Mouse (Mus musculus): ENCODE data around the gene Foxk1. TPM values are rescaled to one million over a fixed set of nuclear protein-coding genes. Genes with fewer than 3 reads are reported as not detected.

The Foxk1 gene
- polyA plus RNA-seq, 1 experiment from 2014 or later: 6.6 TPM

DNA sequence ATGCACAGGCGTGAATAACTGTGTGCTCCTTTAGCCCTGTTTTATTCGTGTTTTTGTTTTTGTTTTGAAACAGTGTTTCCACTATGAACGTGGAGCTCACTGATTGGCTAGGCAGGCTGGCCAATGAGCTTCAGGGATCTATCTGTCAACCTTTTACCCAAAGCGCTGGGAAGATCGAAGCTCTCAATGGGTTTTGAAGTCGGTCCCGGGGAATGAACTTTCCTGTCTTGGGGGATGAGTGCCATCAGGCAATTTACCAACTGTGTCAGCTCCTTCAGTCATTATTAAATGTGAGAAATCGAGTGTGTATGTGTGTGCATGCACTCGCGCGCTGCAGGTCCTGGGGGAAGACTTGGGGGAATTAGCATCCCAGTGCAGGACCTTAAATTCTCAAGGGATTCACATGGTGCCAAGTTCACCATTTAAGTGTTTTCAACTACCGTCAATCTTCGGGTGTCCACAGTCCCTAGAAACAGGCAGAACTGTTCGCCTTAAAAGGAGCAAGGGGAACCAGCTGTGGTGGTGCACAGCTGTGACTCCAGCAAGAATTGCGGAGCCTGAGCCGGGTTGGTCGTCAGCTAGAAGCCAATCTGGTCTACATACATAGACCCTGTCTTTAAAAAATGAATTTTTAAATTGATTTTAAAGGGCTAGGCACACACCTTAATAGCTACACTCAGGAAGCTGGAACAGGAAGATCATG is 965 bp upstream of the Foxk1 start:
- H3K36me3 ChIP-seq: no peaks in the 10 kb centered on the region
- H3K4me2 ChIP-seq: peak overlapping the region; percentile 82
- ATAC-seq (ENCODE audit: low FRiP score, low read depth): no peak
- peak overlapping the region; percentile 46 for H3K9ac ChIP-seq
- no peaks in the 10 kb centered on the region for H3K9me3 ChIP-seq
- H3K27me3 ChIP-seq: no peaks in the 10 kb centered on the region
- peaks cover 45% of the 10 kb centered on the region for H3K4me1 ChIP-seq (replicated peaks)
- WGBS: 15% methylated on average over 17 of the region's 17 CpGs
- peak overlapping the region; percentile 93 for H3K27ac ChIP-seq (replicated peaks)
- H3K4me3 ChIP-seq: peak overlapping the region; percentile 99

DNA sequence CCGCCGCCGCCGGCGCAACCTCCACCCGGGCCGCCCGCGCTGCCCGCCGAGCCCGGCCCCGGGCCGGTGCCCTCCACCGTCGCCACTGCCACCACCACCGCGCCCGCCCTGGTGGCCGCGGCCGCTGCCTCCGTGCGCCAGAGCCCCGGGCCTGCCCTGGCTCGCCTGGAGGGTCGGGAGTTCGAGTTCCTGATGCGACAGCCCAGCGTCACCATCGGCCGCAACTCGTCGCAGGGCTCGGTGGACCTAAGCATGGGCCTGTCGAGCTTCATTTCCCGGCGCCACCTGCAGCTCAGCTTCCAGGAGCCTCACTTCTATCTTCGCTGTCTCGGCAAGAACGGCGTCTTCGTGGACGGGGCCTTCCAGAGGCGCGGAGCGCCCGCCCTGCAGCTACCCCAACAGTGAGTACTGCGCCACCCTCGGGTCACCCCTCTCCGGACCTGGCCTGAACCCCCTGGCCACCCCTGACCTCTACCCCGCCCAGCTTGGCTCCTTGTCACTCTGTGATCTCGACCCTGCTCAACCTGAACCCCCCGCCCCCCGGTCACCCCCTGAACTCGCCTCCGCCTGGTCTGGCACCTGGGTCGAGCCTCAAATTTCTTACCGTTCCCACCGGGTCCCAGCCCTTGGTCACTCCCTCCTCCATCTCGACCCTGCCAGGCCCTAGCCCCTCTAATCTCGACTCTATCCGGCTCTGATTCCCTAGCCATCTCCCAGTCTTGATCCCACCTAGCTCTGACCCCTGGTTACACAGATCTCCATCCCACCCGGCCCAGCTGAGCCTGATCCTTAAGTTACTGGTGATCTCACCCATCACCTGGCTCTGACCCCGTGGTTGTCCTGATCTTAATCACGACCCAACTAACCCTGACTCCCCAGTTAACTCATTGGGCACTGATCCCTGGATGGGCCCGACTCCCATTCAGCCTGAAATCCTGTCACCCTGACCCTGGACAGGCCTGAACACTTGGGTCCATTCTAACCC is 636 bp downstream of the Foxk1 start:
- Histone ChIP-seq H3K4me3 (peak overlapping the region; percentile 99), H3K9me3 (no peaks in the 10 kb centered on the region), H3K27me3 (no peaks in the 10 kb centered on the region), H3K4me1 (replicated peaks) (peaks cover 48% of the 10 kb centered on the region), H3K9ac (peak overlapping the region; percentile 99), H3K36me3 (no peaks in the 10 kb centered on the region), H3K27ac (replicated peaks) (peak overlapping the region; percentile 93), H3K4me2 (peak overlapping the region; percentile 82)
- WGBS: 1% methylated on average over 55 of the region's 67 CpGs
- peak; percentile 21; the same call in 1 of the 2 replicates for ATAC-seq (ENCODE audit: low FRiP score, low read depth)

DNA sequence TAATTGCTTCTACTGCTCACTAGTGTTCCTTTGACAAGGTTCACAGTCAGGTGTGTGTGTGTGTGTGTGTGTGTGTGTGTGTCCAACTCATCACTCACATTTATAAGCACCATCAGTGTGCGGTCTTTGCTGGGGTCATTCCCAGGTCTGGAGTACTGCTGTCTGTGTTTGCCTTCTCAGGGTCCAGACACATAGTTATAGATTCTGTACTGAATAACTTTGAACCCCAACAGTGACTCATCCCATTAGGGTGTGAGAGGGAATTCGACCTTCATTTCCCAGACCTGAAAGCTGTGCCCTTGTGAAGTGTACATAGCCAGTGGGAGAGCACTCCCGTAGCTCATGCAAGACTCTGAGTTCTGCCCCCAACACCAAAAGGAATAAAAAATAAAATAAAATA is 2.4 kb downstream of the Foxk1 start:
- Histone ChIP-seq H3K27me3 (no peaks in the 10 kb centered on the region), H3K9ac (no peak overlapping the region), H3K4me1 (replicated peaks) (peaks cover 48% of the 10 kb centered on the region), H3K9me3 (no peaks in the 10 kb centered on the region), H3K4me3 (no peak overlapping the region), H3K27ac (replicated peaks) (no peak overlapping the region), H3K36me3 (no peaks in the 10 kb centered on the region), H3K4me2 (peak overlapping the region; percentile 82)
- 82% methylated on average over 3 of the region's 3 CpGs for WGBS
- no peak for ATAC-seq (ENCODE audit: low FRiP score, low read depth)

DNA sequence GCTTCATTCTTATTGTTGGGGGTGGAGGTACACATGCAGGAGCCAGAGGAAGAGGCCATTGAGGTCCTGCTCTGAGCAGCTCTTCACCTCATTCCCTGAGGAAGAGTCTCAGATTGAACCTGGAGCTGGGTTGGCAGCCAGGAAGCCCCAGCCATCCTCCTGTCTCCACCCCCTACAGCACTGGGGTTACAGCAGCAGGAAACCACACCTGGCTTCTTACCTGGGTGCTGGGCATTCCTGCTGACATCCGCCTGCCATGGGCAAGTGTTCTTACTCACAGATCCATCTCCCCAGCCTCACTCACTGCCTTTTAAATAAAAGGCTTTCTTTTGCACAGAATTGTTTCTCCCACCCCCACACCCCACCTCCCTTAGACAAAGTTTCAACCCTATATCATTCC is 3.0 kb downstream of the Foxk1 start:
- no peak overlapping the region for H3K4me3 ChIP-seq
- WGBS: 88% methylated on average over 1 of the region's 1 CpGs

DNA sequence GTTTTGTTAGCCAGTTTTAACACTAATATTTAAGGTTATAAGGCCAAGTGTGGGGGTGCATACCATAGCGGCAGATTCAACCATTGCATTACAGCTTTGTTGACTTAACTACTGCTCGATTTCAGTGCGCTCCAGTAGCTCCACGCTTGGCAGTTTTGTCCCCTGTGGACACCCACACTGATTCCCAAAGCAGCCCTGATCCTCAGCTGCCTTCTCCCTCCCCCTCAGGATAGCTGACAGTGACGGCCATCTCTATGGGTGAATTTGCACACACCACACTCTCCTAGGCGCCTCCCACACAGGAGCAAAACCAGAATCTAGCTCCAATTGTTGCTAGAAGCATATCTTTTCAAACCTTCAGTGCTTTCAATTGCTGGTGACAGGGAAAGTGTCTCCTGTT is 4.1 kb downstream of the Foxk1 start:
- WGBS: 72% methylated on average over 6 of the region's 6 CpGs
- H3K27ac ChIP-seq (replicated peaks): no peak overlapping the region
- H3K4me2 ChIP-seq: no peak overlapping the region
- H3K9me3 ChIP-seq: no peaks in the 10 kb centered on the region
- H3K9ac ChIP-seq: no peak overlapping the region
- H3K36me3 ChIP-seq: no peaks in the 10 kb centered on the region
- H3K27me3 ChIP-seq: no peaks in the 10 kb centered on the region
- peaks cover 59% of the 10 kb centered on the region for H3K4me1 ChIP-seq (replicated peaks)
- H3K4me3 ChIP-seq: no peak overlapping the region
- no peak for ATAC-seq (ENCODE audit: low FRiP score, low read depth)

More for the DNA sequence above, 3.0 kb downstream of the Foxk1 start:
- Histone ChIP-seq H3K36me3 (no peaks in the 10 kb centered on the region), H3K4me2 (peak overlapping the region; percentile 82), H3K27ac (replicated peaks) (no peak overlapping the region), H3K4me1 (replicated peaks) (peaks cover 53% of the 10 kb centered on the region), H3K9ac (0 out of 2 replicates have a peak overlapping the region, but pooled peaks have one; percentile 14), H3K9me3 (no peaks in the 10 kb centered on the region), H3K27me3 (no peaks in the 10 kb centered on the region)
- ATAC-seq (ENCODE audit: low FRiP score, low read depth): no peak

DNA sequence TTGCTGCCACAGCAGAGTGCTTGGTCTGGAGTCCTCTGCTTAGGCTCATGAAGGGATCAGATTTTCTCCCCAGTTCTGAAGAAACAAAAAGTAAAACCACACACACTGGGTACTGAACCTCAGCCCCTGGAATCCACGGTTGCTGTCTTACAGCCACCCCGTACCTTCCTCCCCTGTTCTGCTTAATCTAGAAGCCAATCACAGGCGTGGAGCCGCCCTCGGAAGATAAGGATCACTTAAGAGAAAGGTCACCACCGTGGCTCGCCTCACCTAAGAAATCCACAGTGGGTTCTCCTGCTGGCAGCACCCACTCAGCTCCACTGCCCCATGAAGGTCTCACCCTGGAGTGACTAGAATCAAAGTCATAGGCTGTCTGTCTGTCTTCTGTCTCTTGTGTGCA is 5.1 kb downstream of the Foxk1 start:
- no peaks in the 10 kb centered on the region for H3K36me3 ChIP-seq
- ATAC-seq (ENCODE audit: low FRiP score, low read depth): no peak
- no peak overlapping the region for H3K27ac ChIP-seq (replicated peaks)
- H3K4me2 ChIP-seq: no peak overlapping the region
- no peak overlapping the region for H3K9ac ChIP-seq
- peaks cover 59% of the 10 kb centered on the region for H3K4me1 ChIP-seq (replicated peaks)
- H3K4me3 ChIP-seq: no peak overlapping the region
- no peaks in the 10 kb centered on the region for H3K9me3 ChIP-seq
- 92% methylated on average over 7 of the region's 7 CpGs for WGBS
- H3K27me3 ChIP-seq: no peaks in the 10 kb centered on the region

DNA sequence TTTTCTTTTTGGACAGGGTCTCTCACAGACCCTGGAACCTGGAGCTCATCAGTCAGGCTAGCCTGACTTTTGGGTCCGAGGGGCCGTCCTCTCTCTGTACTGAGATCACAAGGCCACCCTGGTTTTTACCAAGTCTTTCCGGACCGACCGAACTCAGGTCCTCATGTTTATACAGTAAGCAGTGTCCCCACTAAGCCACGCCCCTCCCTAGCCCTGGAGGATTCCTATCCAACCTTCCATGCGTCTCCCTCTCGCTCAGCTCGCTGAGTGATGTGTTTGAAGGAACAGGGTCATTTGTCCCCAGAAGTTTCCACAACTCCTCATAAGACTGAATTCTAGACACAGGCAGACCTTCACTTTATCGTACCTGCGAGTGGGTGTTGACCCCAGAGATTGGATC is 5.6 kb downstream of the Foxk1 start:
- WGBS: 83% methylated on average over 11 of the region's 11 CpGs
- no peaks in the 10 kb centered on the region for H3K36me3 ChIP-seq
- H3K9me3 ChIP-seq: no peaks in the 10 kb centered on the region
- H3K4me1 ChIP-seq (replicated peaks): peaks cover 59% of the 10 kb centered on the region
- no peak for ATAC-seq (ENCODE audit: low FRiP score, low read depth)
- no peak overlapping the region for H3K4me2 ChIP-seq
- H3K9ac ChIP-seq: no peak overlapping the region
- no peak overlapping the region for H3K4me3 ChIP-seq
- H3K27ac ChIP-seq (replicated peaks): no peak overlapping the region
- no peaks in the 10 kb centered on the region for H3K27me3 ChIP-seq

DNA sequence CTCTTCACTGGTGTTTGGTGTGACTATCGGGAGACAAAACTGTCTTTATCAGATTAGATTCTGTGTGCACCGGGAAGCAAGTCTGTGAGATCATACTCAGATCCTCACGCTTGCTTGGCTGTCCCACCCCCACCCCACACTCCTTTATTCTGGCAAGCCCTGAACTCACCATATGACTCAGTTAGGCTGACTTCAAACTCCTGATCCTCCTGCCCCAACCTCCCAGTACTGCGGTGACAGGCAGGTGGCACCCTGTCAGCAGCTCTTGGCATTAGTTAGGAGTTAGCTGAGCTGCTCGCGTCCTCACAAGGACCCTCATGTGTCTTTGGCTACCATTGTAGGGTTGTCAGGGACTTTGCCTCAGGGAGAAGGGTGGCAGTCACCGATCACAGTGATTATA is 6.1 kb downstream of the Foxk1 start:
- no peak for ATAC-seq (ENCODE audit: low FRiP score, low read depth)
- no peaks in the 10 kb centered on the region for H3K36me3 ChIP-seq
- H3K4me2 ChIP-seq: no peak overlapping the region
- no peak overlapping the region for H3K4me3 ChIP-seq
- peaks cover 56% of the 10 kb centered on the region for H3K4me1 ChIP-seq (replicated peaks)
- no peaks in the 10 kb centered on the region for H3K9me3 ChIP-seq
- 78% methylated on average over 7 of the region's 7 CpGs for WGBS
- H3K27ac ChIP-seq (replicated peaks): no peak overlapping the region
- H3K9ac ChIP-seq: no peak overlapping the region
- H3K27me3 ChIP-seq: no peaks in the 10 kb centered on the region

DNA sequence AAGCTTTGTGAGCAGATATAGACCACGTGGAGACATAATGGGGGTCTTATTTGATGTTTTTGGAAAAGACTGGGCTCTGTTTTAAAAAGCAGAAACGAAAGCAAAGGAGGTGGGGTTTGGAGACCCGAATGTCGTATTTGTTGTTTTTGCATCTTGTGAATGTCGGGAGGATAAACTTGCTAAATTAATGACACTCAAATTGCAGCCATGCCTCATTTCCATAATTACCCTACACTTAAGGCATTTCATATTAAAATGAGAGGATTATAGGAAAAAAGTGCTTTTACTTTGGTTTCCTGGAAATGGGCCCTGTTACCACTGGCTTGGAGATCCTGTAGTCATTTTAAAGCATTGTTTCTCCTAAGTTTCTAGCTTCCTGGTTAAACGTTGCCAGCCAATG is 7.9 kb downstream of the Foxk1 start:
- no peaks in the 10 kb centered on the region for H3K36me3 ChIP-seq
- no peak overlapping the region for H3K9ac ChIP-seq
- H3K4me3 ChIP-seq: no peak overlapping the region
- no peaks in the 10 kb centered on the region for H3K27me3 ChIP-seq
- 64% methylated on average over 6 of the region's 6 CpGs for WGBS
- H3K4me1 ChIP-seq (replicated peaks): peaks cover 51% of the 10 kb centered on the region
- H3K4me2 ChIP-seq: no peak overlapping the region
- H3K27ac ChIP-seq (replicated peaks): no peak overlapping the region
- no peak for ATAC-seq (ENCODE audit: low FRiP score, low read depth)
- no peaks in the 10 kb centered on the region for H3K9me3 ChIP-seq

DNA sequence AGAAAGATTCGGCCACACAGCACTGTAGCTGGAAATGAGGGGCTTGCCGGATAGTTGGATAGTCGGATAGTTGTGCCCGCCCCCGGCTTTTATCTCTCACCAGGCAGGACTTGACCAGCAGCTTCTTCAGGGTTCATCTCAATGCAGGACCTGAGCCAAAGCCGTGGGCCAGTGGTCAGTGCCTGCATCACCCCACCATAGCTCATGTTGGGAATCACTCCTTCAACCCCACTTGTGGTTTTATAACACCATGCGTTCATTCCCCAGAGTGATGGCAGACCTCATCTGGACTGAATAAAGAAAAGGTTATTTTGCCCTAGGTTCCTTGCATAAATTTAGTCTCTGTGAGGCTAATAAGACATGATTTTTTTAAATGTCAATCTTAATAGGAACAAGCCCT is 9.1 kb downstream of the Foxk1 start:
- ATAC-seq (ENCODE audit: low FRiP score, low read depth): no peak
- no peak overlapping the region for H3K4me2 ChIP-seq
- H3K27me3 ChIP-seq: no peaks in the 10 kb centered on the region
- H3K9ac ChIP-seq: no peak overlapping the region
- no peak overlapping the region for H3K27ac ChIP-seq (replicated peaks)
- H3K9me3 ChIP-seq: no peaks in the 10 kb centered on the region
- no peak overlapping the region for H3K4me3 ChIP-seq
- WGBS: 36% methylated on average over 7 of the region's 7 CpGs
- peaks cover 48% of the 10 kb centered on the region for H3K4me1 ChIP-seq (replicated peaks)
- H3K36me3 ChIP-seq: no peaks in the 10 kb centered on the region

DNA sequence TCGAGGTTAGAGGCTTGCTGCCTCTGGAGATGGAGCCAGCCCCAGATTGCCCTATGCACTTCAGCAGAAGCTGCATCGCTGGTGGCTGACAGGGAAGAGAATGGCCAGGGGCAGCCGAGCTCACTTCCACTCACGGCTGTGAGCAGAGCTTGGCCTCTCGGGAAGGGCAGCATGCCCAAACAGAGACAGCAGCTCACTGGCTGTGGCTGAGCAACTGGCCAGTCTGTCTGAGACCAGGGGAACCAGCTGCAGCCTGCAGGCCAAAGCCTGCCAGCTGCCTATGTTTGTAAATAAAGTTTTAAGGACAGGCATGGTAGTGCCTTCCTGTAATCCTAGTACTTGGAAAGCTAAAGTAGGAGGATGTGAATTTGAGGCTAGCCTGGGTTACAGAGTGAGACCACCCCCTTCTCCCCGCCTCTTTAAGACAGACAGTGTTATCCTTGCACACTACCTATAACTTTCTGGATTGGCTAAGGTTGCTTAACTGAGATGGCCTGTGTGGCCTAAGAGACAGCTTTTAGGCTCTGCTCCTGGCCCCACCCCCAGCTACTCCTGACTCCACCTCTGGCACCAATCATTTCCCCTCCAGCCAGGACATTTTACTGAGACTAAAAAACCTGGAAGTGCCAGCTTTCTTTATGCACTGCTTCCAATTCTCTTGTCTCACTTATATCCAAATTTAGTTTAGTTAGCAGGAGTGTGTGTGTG is 11.5 kb downstream of the Foxk1 start:
- Histone ChIP-seq H3K27me3 (no peaks in the 10 kb centered on the region), H3K9me3 (no peaks in the 10 kb centered on the region), H3K36me3 (no peaks in the 10 kb centered on the region), H3K27ac (replicated peaks) (no peak overlapping the region), H3K4me3 (no peak overlapping the region), H3K4me1 (replicated peaks) (peaks cover 54% of the 10 kb centered on the region), H3K4me2 (no peak overlapping the region), H3K9ac (no peak overlapping the region)
- ATAC-seq (ENCODE audit: low FRiP score, low read depth): no peak; the same call in 1 of the 2 replicates
- WGBS: 48% methylated on average over 6 of the region's 6 CpGs
